Mouse (Mus musculus) kidney, adult 2 months (tissue): ENCODE data around the gene Zfp553. TPM values are rescaled to one million over a fixed set of nuclear protein-coding genes. Genes with fewer than 3 reads are reported as not detected.

Experiments
- DNase-seq: peaks from one replicate; pipeline ENCODE4 v3.0.0; 2021
- H3K27ac ChIP-seq: fragments of 200-500 bp; 2 replicates; pipeline ENCODE4 v1.5.1; 2012; ENCODE audit warnings: low read depth, low read length, control low read depth, inconsistent platforms; ENCODE audit not compliant: insufficient read depth
- H3K27me3 ChIP-seq: fragments of 200-500 bp; replicated peaks from 2 replicates; pipeline ENCODE4 v1.6.1; 2012; ENCODE audit warnings: mild to moderate bottlenecking, moderate library complexity, low read length, inconsistent platforms; ENCODE audit not compliant: control insufficient read depth, insufficient read depth
- H3K36me3 ChIP-seq: fragments of 200-500 bp; 2 replicates; pipeline ENCODE4 v1.6.1; 2012; ENCODE audit warnings: mild to moderate bottlenecking, moderate library complexity, low read length, inconsistent platforms; ENCODE audit not compliant: control insufficient read depth, insufficient read depth
- H3K4me1 ChIP-seq: fragments of 200-500 bp; 2 replicates; pipeline ENCODE4 v1.6.1; 2011; ENCODE audit warnings: low read length; ENCODE audit not compliant: control insufficient read depth, insufficient read depth
- H3K4me3 ChIP-seq: fragments of 200-500 bp; 2 replicates; pipeline ENCODE4 v1.5.1; 2011; ENCODE audit warnings: mild to moderate bottlenecking, low read depth, low read length, control low read depth; ENCODE audit not compliant: insufficient read depth
- CTCF ChIP-seq: fragments of 200-500 bp; conservative IDR thresholded peaks from 2 replicates; pipeline ENCODE4 v1.5.1; 2011; ENCODE audit warnings: low read depth, mild to moderate bottlenecking, control low read depth, low read length, moderate library complexity, mixed read lengths; ENCODE audit not compliant: insufficient read depth, insufficient read length
- POLR2A ChIP-seq: fragments of 200-500 bp; IDR thresholded peaks from one replicate; pipeline ENCODE4 v1.6.1; 2011; ENCODE audit warnings: low read depth, low read length, control low read depth
- WGBS: fragments of 180-500 bp; shearing (Covaris S2); methylation state at CpG from one replicate; pipeline ENCODE4 v1.1.7; 2018; 5-methylcytosine and 5-hydroxymethylcytosine counted together
- polyA plus RNA-seq: library from polyadenylated mRNA; depleted of rRNA; stranded (reverse); fragments of >200 nt; gene quantifications from 2 replicates; pipeline ENCODE4 v1.2.3, GENCODE M21; 2012

The Zfp553 gene
- polyA plus RNA-seq, 1 experiment: 7.9 TPM

DNA sequence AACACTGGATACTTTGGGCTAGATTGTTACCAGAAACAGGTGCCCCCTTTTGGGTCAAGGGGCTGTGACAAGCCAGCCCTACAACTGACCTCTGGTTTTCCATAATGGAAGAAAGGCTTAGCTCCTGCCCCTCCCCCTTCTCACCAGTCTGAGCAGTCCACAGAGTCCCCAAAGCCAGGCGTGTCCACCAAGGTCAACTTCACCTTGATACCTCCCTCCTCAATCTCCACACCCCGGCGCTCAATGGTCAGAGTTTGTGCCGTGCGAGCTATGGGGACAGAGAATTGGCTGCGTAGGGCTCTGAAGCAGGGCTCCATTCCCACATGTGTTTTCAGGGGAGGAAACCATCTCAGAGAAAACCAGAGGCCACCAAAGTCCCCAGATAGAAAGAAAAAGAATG is 15.4 kb upstream of the Zfp553 start:
- Histone ChIP-seq H3K4me1 (no peaks in the 10 kb centered on the region; the same call in 1 of the 2 replicates), H3K4me3 (no peak overlapping the region), H3K36me3 (no peaks in the 10 kb centered on the region), H3K27ac (no peak overlapping the region), H3K27me3 (no peaks in the 10 kb centered on the region)
- DNase-seq: no peak
- TF ChIP-seq CTCF (no peak), POLR2A (no peak)
- 76% methylated on average over 6 of the region's 6 CpGs for WGBS

DNA sequence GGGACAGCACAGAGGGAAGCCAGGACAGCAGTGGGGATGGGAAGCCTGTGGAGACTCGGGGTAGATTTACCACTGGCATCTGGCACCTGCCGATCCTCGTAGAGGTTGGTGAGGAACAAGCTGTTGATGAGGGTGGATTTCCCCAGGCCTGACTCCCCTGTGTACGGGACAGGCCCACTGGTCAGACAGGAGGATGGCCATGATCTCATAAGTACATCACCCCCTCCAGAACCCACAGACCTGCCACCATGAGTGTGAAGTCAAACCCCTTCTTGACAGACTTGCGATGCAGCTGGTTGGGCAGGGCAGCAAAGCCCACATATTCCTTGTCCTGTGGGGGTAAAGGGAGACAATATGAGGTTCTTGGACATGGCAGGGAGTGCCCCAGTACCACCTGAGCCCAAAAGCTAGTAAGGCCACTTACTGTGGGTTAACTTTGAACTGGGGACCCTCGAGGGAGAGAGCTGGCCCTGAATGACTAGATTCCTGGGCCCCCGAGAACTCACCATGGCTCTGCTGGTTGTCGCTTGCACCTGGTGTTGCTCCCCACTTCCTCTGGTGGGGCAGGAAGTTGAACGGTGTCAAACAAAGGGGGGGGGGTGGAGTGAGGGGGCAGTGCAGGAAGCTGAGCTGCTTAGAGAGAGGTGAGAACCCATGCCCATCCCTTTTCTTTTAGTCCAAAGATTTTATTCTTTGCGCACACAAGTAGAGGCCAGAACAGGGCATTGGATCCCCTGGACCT is 14.8 kb upstream of the Zfp553 start:
- DNase-seq: no peak
- no peak for TF ChIP-seq POLR2A
- no peak for TF ChIP-seq CTCF
- Histone ChIP-seq H3K27me3 (no peaks in the 10 kb centered on the region), H3K4me3 (no peak overlapping the region), H3K27ac (no peak overlapping the region), H3K4me1 (no peaks in the 10 kb centered on the region; the same call in 1 of the 2 replicates), H3K36me3 (no peaks in the 10 kb centered on the region)
- 71% methylated on average over 10 of the region's 10 CpGs for WGBS

DNA sequence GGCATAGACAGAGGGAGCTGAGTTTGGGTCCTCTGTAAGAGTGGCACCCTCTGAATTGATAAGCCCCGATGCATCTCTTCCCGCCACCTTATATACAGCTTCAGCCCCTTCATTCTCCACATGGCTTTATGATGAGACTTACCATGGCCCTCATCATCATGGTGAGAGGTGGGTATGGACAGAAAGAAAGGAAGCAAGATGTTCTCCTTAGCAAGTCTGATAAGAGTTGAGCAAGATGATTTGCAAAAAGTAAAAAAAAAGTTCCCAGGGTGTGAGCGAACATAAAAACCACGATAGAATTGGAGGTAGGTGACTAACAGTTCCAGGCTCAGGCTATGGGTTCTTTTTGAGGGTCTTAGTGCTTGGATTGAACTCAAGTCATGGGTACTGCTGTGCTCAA is 14.2 kb upstream of the Zfp553 start:
- Histone ChIP-seq H3K36me3 (no peaks in the 10 kb centered on the region), H3K4me1 (no peaks in the 10 kb centered on the region; the same call in 1 of the 2 replicates), H3K27ac (no peak overlapping the region), H3K27me3 (no peaks in the 10 kb centered on the region), H3K4me3 (no peak overlapping the region)
- no peak for DNase-seq
- TF ChIP-seq CTCF: no peak
- no peak for TF ChIP-seq POLR2A
- WGBS: 91% methylated on average over 4 of the region's 4 CpGs

DNA sequence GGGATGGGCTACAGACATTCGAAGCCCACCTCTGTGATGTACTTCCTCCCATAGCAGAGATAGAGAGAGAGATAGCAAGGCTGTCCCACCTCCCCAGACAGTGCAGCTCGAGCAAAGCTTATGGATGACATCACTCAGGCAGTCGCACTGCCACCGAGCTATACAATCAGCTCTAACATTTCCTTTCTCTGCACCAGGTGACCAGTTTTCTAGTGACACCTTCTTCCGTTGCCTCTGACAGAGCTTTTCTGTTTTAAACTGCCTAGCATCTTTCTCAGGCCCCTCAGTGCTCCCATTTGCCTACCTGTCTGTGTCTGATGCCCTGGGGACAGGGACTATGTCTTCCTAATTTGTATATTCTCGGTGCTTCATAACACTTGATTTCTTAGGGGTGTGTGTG is 12.4 kb upstream of the Zfp553 start:
- Histone ChIP-seq H3K27ac (no peak overlapping the region), H3K4me3 (no peak overlapping the region), H3K36me3 (no peaks in the 10 kb centered on the region), H3K4me1 (no peaks in the 10 kb centered on the region), H3K27me3 (no peaks in the 10 kb centered on the region)
- DNase-seq: no peak
- 78% methylated on average over 6 of the region's 6 CpGs for WGBS
- TF ChIP-seq CTCF (no peak), POLR2A (no peak)

DNA sequence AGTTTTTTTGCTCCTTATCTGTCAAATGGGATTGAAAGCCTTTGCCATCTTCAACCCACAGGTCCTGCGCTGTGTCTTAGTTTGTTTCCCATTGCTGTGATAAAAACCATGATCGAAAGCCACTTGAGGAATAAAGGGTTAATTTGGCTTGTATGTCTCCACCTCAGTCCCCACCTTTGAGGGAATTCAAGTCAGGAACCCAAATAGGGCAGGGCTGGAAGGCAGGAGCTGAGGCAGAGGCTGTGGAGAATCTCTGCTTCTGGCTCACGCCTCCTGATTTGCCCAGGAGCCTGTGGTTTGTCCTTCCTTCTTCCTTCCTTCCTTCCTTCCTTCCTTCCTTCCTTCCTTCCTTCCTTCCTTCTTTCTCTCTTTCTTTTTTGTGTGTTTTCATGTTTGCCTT is 9.8 kb upstream of the Zfp553 start:
- no peak overlapping the region for H3K4me3 ChIP-seq
- H3K27me3 ChIP-seq: no peaks in the 10 kb centered on the region
- WGBS: 94% methylated on average over 3 of the region's 3 CpGs
- no peak overlapping the region for H3K27ac ChIP-seq
- DNase-seq: no peak
- H3K36me3 ChIP-seq: no peaks in the 10 kb centered on the region
- TF ChIP-seq CTCF: no peak
- TF ChIP-seq POLR2A: no peak
- no peaks in the 10 kb centered on the region for H3K4me1 ChIP-seq

DNA sequence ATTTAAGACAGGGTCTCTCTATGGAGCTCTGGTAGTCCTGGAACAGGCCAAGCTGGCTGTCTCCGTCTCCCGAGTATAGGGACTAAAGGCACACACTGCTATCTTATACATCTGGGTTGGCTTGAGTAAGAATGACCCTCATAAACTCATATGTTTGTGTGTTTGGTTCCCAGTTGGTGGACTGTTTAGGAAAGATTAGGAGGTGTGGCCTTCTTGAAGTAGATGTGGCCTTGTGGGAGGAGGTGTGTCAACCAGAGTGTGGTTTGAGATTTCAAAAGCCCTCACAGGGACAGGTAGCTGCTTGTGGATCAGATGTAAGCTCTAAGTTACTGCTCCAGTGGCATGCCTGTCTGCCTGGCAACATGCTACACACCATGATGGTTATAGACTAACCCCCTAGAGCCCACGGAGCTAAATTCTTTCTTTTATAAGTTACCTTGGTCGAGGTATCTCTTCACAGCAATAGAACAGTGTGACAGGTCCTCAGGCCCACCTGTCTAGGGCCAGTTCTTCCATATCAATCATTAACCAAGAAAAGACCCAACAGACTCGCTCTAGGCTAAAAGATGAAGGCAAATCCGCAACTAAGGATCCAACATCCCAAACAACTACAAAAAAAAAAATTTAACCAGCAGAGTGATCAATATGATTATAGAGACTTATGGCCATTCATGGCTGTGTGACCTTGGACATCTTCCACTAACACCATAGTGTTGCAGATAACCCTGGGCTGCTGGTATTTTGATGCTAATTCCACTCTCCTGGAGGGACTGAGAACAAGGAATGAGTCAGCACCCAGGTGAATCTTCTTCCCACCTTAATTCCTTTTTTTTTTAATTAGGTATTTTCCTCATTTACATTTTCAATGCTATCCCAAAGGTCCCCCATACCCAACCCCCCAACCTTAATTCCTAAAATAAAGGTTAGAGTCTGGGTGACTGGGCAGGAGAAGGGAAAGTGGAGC is 9.1 kb upstream of the Zfp553 start:
- TF ChIP-seq POLR2A (no peak), CTCF (no peak)
- H3K27ac ChIP-seq: no peak overlapping the region
- H3K4me1 ChIP-seq: no peaks in the 10 kb centered on the region
- no peak overlapping the region for H3K4me3 ChIP-seq
- no peak for DNase-seq
- WGBS: 79% methylated on average over 6 of the region's 6 CpGs
- no peaks in the 10 kb centered on the region for H3K36me3 ChIP-seq
- no peaks in the 10 kb centered on the region for H3K27me3 ChIP-seq

DNA sequence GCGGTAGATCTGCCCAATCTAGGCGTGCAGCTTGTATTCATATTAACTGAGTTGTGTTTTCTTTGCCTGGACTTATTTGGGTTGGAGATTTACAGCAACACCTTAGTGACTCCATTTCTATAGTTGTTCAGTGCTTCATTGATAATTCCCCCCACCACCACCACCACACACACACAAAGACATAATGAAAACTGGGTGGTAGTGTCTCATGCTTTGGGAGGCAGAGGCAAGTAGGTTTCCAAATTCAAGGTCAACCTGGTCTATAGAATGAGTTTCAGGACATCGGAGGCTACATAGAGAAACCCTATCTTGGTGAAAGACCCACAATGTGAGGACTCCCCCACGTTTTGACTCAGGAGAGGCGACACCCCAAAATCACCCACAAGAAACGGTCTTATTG is 8.2 kb upstream of the Zfp553 start:
- no peak for TF ChIP-seq POLR2A
- TF ChIP-seq CTCF: no peak
- no peaks in the 10 kb centered on the region for H3K36me3 ChIP-seq
- DNase-seq: no peak
- H3K27me3 ChIP-seq: no peaks in the 10 kb centered on the region
- 86% methylated on average over 6 of the region's 6 CpGs for WGBS
- no peak overlapping the region for H3K4me3 ChIP-seq
- H3K4me1 ChIP-seq: no peaks in the 10 kb centered on the region
- no peak overlapping the region for H3K27ac ChIP-seq
